Mouse (Mus musculus): Measurements from ENCODE around the gene Gabrg3.

Gabrg3 gene

DNA sequence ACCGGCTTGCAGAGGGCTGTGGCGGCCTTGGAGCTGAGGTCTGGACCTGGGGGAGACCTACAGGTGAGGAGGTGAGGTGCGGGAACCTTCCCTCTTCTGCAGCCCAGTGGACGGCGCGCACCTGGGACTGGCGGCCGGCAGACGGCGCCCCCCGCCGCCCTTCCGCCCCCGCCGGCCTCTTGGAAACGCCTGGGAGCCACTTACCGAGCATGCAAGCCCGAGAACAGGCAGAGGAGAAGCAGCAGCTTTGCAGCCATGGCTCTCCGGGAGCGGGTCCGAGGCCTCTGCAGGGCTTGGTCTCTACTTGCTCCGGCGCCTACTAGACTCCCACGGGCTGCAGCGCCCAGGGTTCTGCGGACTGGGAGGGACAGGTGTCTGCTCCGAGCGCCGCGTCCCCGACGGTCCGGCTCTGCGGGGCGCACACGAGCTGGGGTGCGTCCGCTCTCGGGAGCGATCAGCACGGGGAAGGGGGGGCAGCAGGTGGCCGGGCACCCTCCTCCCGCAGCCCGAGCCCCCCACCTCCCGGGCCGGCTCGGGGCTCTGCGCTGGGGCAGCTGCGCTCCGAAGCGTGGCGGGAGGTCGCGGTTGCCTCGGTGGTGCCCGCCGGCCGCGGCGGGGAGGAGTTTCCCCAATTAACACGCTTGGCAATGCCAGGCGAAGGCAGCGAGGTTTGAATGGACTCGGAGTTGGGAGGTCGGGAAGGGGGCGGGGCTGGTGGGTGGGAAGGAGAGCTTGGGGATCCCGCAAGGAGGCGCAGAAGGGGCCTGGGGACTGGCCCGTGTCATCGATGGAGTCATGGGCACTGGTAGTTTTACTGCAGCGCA lies at the start of gene Gabrg3:
Gene Gabrg3, minus strand, starts transcription at position 672 of the 824 bp plus-strand sequence.
- DNase-seq (ENCODE audit: low spot score in 2 of 2): no peak

DNA sequence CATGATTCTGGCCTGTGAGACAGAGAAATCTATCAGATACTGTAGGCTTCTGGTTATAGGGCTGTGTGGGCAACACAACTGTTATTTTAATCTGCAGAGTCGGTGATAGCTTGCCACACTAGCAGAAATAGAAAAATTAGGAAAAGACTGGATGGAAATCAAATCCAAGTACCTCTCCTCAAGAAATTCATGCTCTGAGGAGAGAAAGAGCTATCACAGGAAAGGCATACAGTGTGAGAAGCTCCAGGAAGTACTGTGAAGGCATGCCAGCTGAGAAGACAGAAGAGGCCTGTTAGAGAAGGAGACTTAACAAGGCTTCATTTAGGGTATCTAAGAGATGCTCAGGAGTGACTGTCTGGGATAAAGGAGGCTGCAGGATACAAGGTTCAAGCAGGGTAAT lies 35.7 kb upstream of the Gabrg3 start:
- no peak for DNase-seq (ENCODE audit: low spot score in 2 of 2)

DNA sequence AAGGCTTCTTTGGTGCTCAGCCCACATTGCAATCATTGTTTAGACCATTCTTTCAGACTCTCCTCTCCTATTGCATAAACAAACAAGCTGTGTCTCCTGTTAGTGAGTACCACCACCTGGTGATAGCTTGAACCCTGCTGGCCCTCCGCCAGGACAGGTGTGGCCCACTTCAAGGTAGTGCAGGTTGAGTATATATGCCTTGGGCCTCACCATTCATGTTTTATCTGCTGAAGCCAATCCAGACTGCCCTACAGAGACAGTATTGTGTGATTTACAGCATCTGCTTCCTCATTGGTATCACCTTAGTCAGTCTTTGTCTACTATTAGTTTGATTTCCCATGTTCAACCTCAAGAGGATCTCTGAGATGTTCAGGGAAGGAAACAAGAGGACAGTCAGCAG lies 34.1 kb upstream of the Gabrg3 start:
- DNase-seq (ENCODE audit: low spot score in 2 of 2): no peak

GRCm38 (mm10) chr7:57419392-57419791 lies 32.4 kb upstream of the Gabrg3 start, which contains the start of gene Gabrb3:
Gene Gabrb3, plus strand, starts transcription at chr7:57419692.
- DNase-seq (ENCODE audit: low spot score in 2 of 2): no peak

DNA sequence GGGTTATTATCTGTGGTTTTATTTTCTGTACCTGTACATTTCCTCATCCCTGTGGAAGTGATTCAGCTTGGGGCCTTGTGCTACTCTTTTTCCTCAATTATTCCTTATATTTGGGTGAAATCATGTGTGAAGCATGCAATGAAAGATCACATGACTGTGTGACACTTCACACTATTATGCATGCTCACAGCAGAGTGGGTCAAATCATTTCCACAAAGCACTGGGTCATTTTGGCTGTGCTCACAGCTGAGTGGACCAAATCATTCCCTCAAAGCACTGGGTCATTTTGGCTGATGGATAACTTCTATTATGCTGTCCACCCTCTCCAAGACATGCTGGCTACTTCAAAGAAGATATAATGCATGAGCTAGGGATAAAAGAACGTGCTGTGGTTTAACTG lies 25.9 kb upstream of the Gabrg3 start:
- no peak for DNase-seq (ENCODE audit: low spot score in 2 of 2)

- no peak for DNase-seq (ENCODE audit: low spot score in 2 of 2)
These were observed 24.2 kb upstream of the Gabrg3 start for GRCm38 (mm10) chr7:57411163-57411562.

- DNase-seq (ENCODE audit: low spot score in 2 of 2): peak in 1 of 2 experiments; percentile 12
These were observed 6.6 kb upstream of the Gabrg3 start for GRCm38 (mm10) chr7:57393551-57393950.

DNA sequence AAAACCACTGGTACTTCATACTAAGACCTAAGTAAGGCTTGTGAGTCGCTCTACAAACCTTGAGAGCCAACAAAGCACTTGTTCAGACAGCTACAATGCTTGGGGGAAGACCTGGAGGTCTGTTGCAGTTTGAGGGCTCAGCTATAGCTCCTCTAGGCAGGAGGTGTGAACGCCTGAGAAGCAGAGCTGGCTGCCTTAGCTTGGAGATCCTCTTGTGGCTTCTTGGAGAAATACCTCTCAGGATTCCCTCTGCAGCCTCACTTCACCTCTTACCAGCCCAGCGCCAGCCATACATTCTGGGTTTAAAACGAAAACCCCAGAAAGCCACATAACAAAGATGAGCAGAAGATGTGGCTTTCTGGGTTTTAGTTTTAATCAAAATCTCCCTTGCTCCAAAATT lies 3.1 kb upstream of the Gabrg3 start:
- no peak for DNase-seq (ENCODE audit: low spot score in 2 of 2)

GRCm38 (mm10) chr7:57387341-57387654 lies 310 bp upstream of the Gabrg3 start:
- DNase-seq (ENCODE audit: low spot score in 2 of 2): no peak

- no peak for DNase-seq (ENCODE audit: low spot score in 2 of 2)
These were observed 2.9 kb downstream of the Gabrg3 start for GRCm38 (mm10) chr7:57384112-57384511.

DNA sequence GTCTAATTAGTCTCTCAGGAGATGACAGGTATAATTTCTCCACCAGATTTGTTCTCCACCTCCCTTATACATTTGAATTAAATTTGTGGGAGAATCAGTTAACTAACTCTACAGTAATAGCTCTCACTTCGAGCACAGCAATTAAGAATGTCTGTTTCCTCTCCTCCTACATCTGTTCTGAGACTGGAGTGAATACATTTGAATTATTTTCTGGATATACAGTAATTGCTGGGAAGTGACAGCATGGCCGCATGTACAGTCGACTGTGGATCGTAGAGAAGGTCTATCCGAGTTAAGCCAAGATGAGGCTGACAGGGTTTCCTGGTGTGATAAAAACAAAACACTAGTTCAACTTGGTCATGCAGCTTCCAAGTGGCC lies 21.0 kb downstream of the Gabrg3 start:
- DNase-seq (ENCODE audit: low spot score in 2 of 2): no peak

- no peak for DNase-seq (ENCODE audit: low spot score in 2 of 2)
These were observed 21.6 kb downstream of the Gabrg3 start for GRCm38 (mm10) chr7:57365134-57366012.

DNA sequence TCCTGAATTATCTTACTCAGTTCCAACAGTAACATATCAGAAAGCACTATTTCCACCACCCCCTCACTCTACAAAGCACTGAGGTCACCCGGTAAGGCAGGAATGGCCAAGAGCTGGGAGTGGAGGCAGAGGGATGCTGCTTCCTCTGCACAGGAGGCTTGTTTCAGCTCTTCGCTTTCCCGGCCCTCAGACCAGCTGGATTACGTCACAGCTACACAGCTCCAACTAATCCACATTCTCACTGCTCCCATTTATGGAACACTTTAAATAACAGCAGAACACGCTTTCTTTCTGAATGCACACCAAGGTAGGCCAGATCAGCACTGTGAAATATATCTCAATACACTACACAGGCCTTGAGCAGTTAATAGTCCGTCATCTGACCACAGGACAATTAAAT lies 23.2 kb downstream of the Gabrg3 start:
- no peak for DNase-seq (ENCODE audit: low spot score in 2 of 2)

DNA sequence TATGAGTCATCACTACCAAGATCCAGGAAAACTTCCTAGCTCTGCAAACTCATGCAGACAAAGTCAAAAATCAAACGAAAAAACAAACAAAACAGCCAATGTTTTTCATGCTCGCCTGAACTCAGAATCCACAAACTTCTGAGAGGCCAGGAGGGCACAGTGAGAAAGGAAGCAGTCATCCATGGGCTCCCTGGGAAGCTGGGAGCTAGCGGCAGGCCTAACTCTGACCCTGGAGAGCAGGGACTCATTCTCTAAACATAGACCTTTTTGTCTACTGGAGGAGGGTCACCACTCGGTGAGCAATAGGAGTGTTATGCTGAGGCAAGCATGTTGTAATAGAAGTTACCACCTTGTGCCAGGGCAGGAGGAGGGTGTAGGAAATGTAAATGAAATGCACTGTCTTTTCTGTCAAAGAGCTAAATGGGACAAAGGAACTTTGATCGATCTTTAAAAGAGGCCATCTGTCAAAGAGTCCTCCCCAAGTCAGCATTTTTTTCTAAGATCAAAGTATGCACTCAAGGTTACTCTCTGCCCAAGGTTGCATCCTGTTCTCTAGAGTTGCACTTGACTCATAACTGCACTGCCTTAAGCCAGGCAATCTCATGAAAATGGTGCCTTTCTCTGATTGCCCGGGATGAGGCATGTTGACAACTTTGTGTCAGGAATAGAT lies 29.0 kb downstream of the Gabrg3 start:
- no peak for DNase-seq (ENCODE audit: low spot score in 2 of 2)

- no peak for DNase-seq (ENCODE audit: low spot score in 2 of 2)
These were observed 30.3 kb downstream of the Gabrg3 start for GRCm38 (mm10) chr7:57356565-57357301.

DNA sequence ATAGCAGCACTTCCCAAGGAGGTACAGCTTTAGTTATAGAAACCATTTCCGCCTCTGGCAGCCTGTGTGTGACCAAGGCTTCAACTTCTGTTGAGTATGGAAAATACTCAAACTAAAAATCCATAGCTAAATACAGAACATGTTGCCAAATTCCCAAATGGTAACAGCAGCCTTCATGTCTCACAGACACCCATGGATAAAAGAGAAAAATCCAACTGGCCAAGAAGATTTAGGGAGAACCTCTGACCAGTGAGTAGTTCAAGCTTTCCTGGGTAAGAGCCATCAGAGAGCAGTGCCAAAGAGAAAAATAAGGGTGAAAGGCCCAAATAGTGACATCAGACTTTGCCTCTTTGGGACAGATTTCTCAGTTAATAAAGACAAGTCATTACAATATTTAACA lies 38.2 kb downstream of the Gabrg3 start:
- DNase-seq (ENCODE audit: low spot score in 2 of 2): no peak

- DNase-seq (ENCODE audit: low spot score in 2 of 2): no peak
These were observed 45.1 kb downstream of the Gabrg3 start for GRCm38 (mm10) chr7:57341910-57342309.

DNA sequence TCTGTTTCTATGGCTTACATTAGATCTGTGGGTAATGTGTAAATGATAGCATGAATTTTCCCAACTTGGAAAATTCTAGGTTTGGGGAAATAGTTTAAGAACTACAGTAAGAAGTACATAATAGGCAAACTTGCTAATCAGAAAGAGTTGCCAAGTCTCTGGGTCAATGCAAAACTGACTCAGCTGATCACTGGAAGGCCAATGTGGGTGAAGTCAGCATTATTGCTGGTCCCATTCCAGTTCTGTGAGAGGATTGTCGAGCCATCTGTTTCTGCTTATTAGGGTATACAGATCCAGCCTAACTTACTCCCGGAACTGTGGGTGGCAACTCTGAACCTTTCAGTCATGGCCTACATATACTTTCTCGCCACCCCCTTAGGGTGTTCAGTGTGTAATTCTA lies 55.8 kb downstream of the Gabrg3 start:
- DNase-seq (ENCODE audit: low spot score in 2 of 2): no peak

- no peak for DNase-seq (ENCODE audit: low spot score in 2 of 2)
These were observed 56.7 kb downstream of the Gabrg3 start for GRCm38 (mm10) chr7:57330240-57330639.

- no peak for DNase-seq (ENCODE audit: low spot score in 2 of 2)
These were observed 62.5 kb downstream of the Gabrg3 start for GRCm38 (mm10) chr7:57324473-57324872.

- no peak for DNase-seq (ENCODE audit: low spot score in 2 of 2)
These were observed 64.9 kb downstream of the Gabrg3 start for GRCm38 (mm10) chr7:57322086-57322485.

GRCm38 (mm10) chr7:57314971-57315370 lies 72.0 kb downstream of the Gabrg3 start:
- DNase-seq (ENCODE audit: low spot score in 2 of 2): no peak

All from urinary bladder, postnatal 36 days (tissue).